Mouse (Mus musculus) spleen, adult 2 months (tissue): ENCODE data around the gene Dynlt1c.
"Not testable (repeated sequence)": the region's sequence is repeated elsewhere in the genome, so short reads cannot be mapped to it uniquely, and the experiment has no call there.

ENCODE experiments used
- CTCF ChIP-seq: fragments of 200-500 bp; IDR thresholded peaks from 2 replicates; pipeline ENCODE4 v1.5.1; 2011; ENCODE audit warnings: mild to moderate bottlenecking, inconsistent platforms; ENCODE audit not compliant: insufficient read depth, insufficient read length, insufficient replicate concordance; ENCODE audit errors: extremely low read depth
- POLR2A ChIP-seq: fragments of 200-500 bp; IDR thresholded peaks from 2 replicates; pipeline ENCODE4 v1.6.1; 2011; ENCODE audit warnings: low read depth, low read length, inconsistent platforms

- not testable (repeated sequence) for TF ChIP-seq POLR2A, CTCF
These were observed 55.0 kb downstream of the Dynlt1c start for GRCm38 (mm10) chr17:6656471-6656870.
